Mouse (Mus musculus): ENCODE results near the gene Amdhd2.

GRCm38 (mm10) chr17:24192848-24193247 is 29.3 kb upstream of the Amdhd2 start:
- TF ChIP-seq CTCF (IDR thresholded peaks at IDR 0.05; ENCODE audit: borderline replicate concordance, control insufficient read depth, extremely low read depth, insufficient read depth, low read length, poor library complexity) (no peak), POLR2A (IDR thresholded peaks at IDR 0.05; ENCODE audit: control insufficient read depth, extremely low read depth, insufficient read depth, low read length, poor library complexity) (no peak)
